Mouse (Mus musculus) central nervous system, embryonic 11.5 days (tissue): ENCODE data around the gene Gucy2e. TPM values are rescaled to one million over a fixed set of nuclear protein-coding genes. Genes with fewer than 3 reads are reported as not detected.

ENCODE experiments used
- polyA plus RNA-seq: library from polyadenylated mRNA; depleted of rRNA; stranded (reverse); fragments of >200 nt; gene quantifications from 2 replicates; pipeline ENCODE4 v1.2.3, GENCODE M21; 2012; rRNA removed

Gucy2e gene
- 0.05 and 0.06 TPM in 2 replicates for polyA plus RNA-seq

DNA sequence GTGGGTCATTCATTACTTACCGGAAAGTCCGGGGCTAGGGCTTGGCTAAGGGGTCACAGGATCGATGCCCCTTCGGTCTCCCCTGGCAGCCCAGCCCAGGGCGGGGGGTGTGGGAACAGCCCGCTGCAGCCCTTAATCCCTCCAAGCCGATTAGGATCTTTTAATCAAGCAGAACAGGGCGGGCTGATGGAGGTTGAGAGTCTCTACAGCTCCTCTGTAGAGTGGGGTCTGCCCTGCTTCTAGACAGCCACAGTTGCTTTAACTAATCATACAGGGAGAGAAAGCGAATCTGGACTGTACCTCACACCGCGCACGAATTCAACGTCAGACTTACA is at the start of gene Gucy2e:
Gene Gucy2e, minus strand, starts transcription at position 111 of the 335 bp plus-strand sequence.

DNA sequence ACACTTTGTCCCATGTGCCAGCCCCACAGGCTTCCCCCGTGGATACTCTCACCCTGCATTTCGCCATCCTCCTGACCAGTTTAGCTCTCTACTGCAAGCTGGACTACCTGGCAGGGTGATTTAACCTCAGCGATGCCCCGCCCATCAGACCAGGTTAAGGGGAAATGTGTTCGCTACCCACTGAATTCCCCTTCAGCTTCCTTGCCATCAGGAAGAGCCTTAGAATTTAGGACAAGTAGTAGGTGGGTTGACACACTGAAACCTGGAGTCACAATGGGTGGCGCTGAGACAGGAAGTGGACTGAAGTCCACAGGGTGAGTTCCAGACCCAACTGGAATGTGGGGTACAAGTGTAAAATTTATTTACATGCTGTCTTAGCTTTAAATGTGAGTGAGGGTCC is 39.1 kb downstream of the Gucy2e start, which contains the start of gene Alox8:
Gene Alox8, minus strand, starts transcription at position 101 of the 400 bp plus-strand sequence.

Other genes starting within 250 kb of the Gucy2e start
- gene Pfas, start 228.6 kb downstream of the Gucy2e start, polyA plus RNA-seq, result 37.7 and 41.5 TPM in 2 replicates
- gene Ctc1, start 221.1 kb downstream of the Gucy2e start, polyA plus RNA-seq, result 96.6 and 109 TPM in 2 replicates
- 133 and 173 TPM in 2 replicates for gene Aurkb, start 191.4 kb downstream of the Gucy2e start, polyA plus RNA-seq
- gene Borcs6, start 177.3 kb downstream of the Gucy2e start, polyA plus RNA-seq, result 10.2 and 17.2 TPM in 2 replicates
- 21.2 and 36.6 TPM in 2 replicates for gene Tmem107, start 166.2 kb downstream of the Gucy2e start, polyA plus RNA-seq
- 124 and 131 TPM in 2 replicates for gene Vamp2, start 148.5 kb downstream of the Gucy2e start, polyA plus RNA-seq
- gene Per1, start 141.8 kb downstream of the Gucy2e start, polyA plus RNA-seq, result 8.0 and 9.8 TPM in 2 replicates
- 0.35 and 0.40 TPM in 2 replicates for gene Hes7, start 116.6 kb downstream of the Gucy2e start, polyA plus RNA-seq
- 0.14 and 0.15 TPM in 2 replicates for gene 9130213A22Rik, start 114.4 kb downstream of the Gucy2e start, polyA plus RNA-seq
- 0.16 TPM in 2 replicates for gene Aloxe3, start 111.1 kb downstream of the Gucy2e start, polyA plus RNA-seq
- gene Alox12b, start 80.0 kb downstream of the Gucy2e start, polyA plus RNA-seq, result 0.05 TPM in 2 replicates
- gene Alox8, start 39.2 kb downstream of the Gucy2e start, polyA plus RNA-seq, result 0.05 and 0.07 TPM in 2 replicates
- gene Cntrob, start 86.7 kb upstream of the Gucy2e start, polyA plus RNA-seq, result 49.2 and 87.7 TPM in 2 replicates
- gene Trappc1, start 86.9 kb upstream of the Gucy2e start, polyA plus RNA-seq, result 142 and 178 TPM in 2 replicates
- gene Kcnab3, start 89.2 kb upstream of the Gucy2e start, polyA plus RNA-seq, result 3.3 and 3.6 TPM in 2 replicates
- 23.9 and 43.4 TPM in 2 replicates for gene Rnf227, start 103.4 kb upstream of the Gucy2e start, polyA plus RNA-seq
- gene Chd3, start 132.4 kb upstream of the Gucy2e start, polyA plus RNA-seq, result 300 and 312 TPM in 2 replicates
- 82.7 and 106 TPM in 2 replicates for gene Naa38, start 158.5 kb upstream of the Gucy2e start, polyA plus RNA-seq
- gene Cyb5d1, start 158.6 kb upstream of the Gucy2e start, polyA plus RNA-seq, result 32.4 and 41.8 TPM in 2 replicates
- gene Tmem88, start 161.2 kb upstream of the Gucy2e start, polyA plus RNA-seq, result 8.5 and 12.8 TPM in 2 replicates
- gene Kdm6b, start 176.6 kb upstream of the Gucy2e start, polyA plus RNA-seq, result 23.4 and 26.2 TPM in 2 replicates